Mouse (Mus musculus) hindbrain, postnatal 0 days (tissue): ENCODE data around the gene Erc2. TPM values are rescaled to one million over a fixed set of nuclear protein-coding genes. Genes with fewer than 3 reads are reported as not detected.
A peak's percentile ranks its signal among the peaks of the same experiment; 100 is the strongest.

ENCODE experiments used
- ATAC-seq: fragments of 200-750 bp; cut with Nextera tagmentation; 2 replicates; pipeline ENCODE4 v1.8.0; 2017; ENCODE audit warnings: mild to moderate bottlenecking, moderate TSS enrichment, moderate library complexity
- DNase-seq: peaks from one replicate; pipeline ENCODE4 v3.0.0-alpha.2; 2015; ENCODE audit warnings: low spot score
- H3K27ac ChIP-seq: fragments of 300-500 bp; sonication (generic); 2 replicates; pipeline ENCODE4 v1.5.1; 2014; ENCODE audit warnings: mild to moderate bottlenecking
- H3K27me3 ChIP-seq: fragments of 300-500 bp; sonication (generic); 2 replicates; pipeline ENCODE4 v1.6.1; 2014; ENCODE audit warnings: low read length, mixed read lengths; ENCODE audit not compliant: insufficient read depth
- H3K36me3 ChIP-seq: fragments of 300-500 bp; sonication (generic); 2 replicates; pipeline ENCODE4 v1.6.1; 2014; ENCODE audit warnings: low read length, mixed read lengths; ENCODE audit not compliant: insufficient read depth
- H3K4me1 ChIP-seq: fragments of 300-500 bp; sonication (generic); 2 replicates; pipeline ENCODE4 v1.6.1; 2014; ENCODE audit warnings: antibody characterized with exemption, low read length, mixed read lengths; ENCODE audit not compliant: insufficient read depth
- H3K4me2 ChIP-seq: fragments of 300-500 bp; sonication (generic); 2 replicates; pipeline ENCODE4 v1.6.1; 2014; ENCODE audit warnings: low read depth, mild to moderate bottlenecking, low read length, moderate library complexity, mixed read lengths
- H3K4me3 ChIP-seq: fragments of 300-500 bp; sonication (generic); 2 replicates; pipeline ENCODE4 v1.5.1; 2014; ENCODE audit warnings: low read length
- H3K9ac ChIP-seq: fragments of 300-500 bp; sonication (generic); replicated peaks from 2 replicates; pipeline ENCODE4 v1.6.1; 2014; ENCODE audit warnings: mild to moderate bottlenecking, low read length, moderate library complexity, mixed read lengths
- H3K9me3 ChIP-seq: fragments of 300-500 bp; sonication (generic); 2 replicates; pipeline ENCODE4 v1.6.1; 2016; ENCODE audit warnings: low read length, mixed read lengths
- CTCF ChIP-seq: IDR thresholded peaks from 2 replicates; pipeline ENCODE4 v1.5.1; 2016; ENCODE audit warnings: antibody characterized with exemption, control low read depth, low read depth
- WGBS: fragments of 180-500 bp; shearing (Covaris S2); extraction: QIAGEN DNeasy Blood & Tissue Kit; methylation state at CpG from one replicate; pipeline ENCODE4 v1.1.7; 2014; 5-methylcytosine and 5-hydroxymethylcytosine counted together
- polyA plus RNA-seq: library from polyadenylated mRNA; unstranded; fragments of >200 nt; fragmentation: Nextera tagmentation; extraction: Ambion mirVana; gene quantifications from 2 replicates; pipeline ENCODE4 v1.2.1, GENCODE M21; 2015
- total RNA-seq: library from RNA; depleted of rRNA; stranded (reverse); fragments of >200 nt; gene quantifications from 2 replicates; pipeline ENCODE4 v1.2.3, GENCODE M21; 2014

Erc2 gene
- total and polyA plus RNA-seq, 2 experiments from 2014 or later, result 71.0 to 104 TPM

DNA sequence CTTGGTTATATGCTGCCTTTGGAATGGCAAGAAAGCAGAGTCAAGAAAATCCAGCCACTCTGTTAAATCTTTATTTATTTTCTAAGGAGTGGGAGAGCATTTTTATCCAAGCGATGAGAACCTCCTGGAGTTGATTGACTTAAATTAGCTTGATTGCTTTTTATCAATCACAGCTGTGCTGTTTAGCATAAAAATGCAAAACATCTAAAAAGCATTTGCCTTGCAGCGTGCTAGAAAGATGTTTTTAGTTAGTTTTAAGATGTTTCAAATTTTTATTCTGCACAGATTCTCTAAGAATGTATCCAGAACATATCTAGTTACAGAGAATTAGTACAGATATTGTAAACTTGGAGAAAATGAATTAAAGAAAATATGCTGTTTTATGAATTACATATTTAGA lies 315.7 kb downstream of the Erc2 start:
- Histone ChIP-seq H3K9ac (no peak overlapping the region), H3K27me3 (no peaks in the 10 kb centered on the region), H3K36me3 (no peaks in the 10 kb centered on the region), H3K4me3 (no peak overlapping the region), H3K27ac (no peak overlapping the region), H3K4me2 (no peak overlapping the region), H3K4me1 (no peaks in the 10 kb centered on the region), H3K9me3 (no peaks in the 10 kb centered on the region)
- no peak for TF ChIP-seq CTCF
- DNase-seq (no peak), ATAC-seq (no peak)
- WGBS, result 55% methylated on average over 2 of the region's 2 CpGs

DNA sequence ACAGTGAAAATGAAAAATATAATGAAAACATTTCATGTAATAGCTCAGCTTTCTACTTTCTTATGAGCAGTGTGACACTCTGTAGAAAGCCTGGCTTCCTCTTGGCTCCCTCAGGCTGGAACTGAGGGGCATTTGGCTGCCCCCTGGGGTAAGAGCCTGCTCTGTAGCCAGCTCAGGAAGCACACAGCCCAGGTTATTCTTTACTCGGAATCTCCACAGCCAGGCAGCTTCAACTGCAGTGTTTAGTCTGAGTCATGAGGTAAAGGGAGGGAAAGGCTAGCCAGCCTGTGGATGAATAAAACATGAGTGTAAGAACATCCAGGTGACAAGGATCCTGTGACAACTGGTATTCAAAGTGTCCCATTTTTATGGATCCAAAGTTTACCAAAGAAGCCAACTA lies 323.0 kb downstream of the Erc2 start:
- no peaks in the 10 kb centered on the region for H3K4me1 ChIP-seq
- WGBS, result 32% methylated on average over 1 of the region's 1 CpGs
- H3K4me3 ChIP-seq, result no peak overlapping the region
- ATAC-seq, result no peak
- no peak overlapping the region for H3K4me2 ChIP-seq
- TF ChIP-seq CTCF, result no peak
- DNase-seq, result no peak
- no peaks in the 10 kb centered on the region for H3K27me3 ChIP-seq
- H3K9ac ChIP-seq, result no peak overlapping the region
- no peaks in the 10 kb centered on the region for H3K9me3 ChIP-seq
- no peak overlapping the region for H3K27ac ChIP-seq
- no peaks in the 10 kb centered on the region for H3K36me3 ChIP-seq

- 64% methylated on average over 5 of the region's 5 CpGs for WGBS
- ATAC-seq, result no peak
These were observed 324.0 kb downstream of the Erc2 start for GRCm38 (mm10) chr14:27946211-27946610.

GRCm38 (mm10) chr14:27948391-27948790 lies 326.2 kb downstream of the Erc2 start:
- H3K27me3 ChIP-seq, result no peaks in the 10 kb centered on the region
- peak; percentile 53 for TF ChIP-seq CTCF
- peak; percentile 14 for DNase-seq
- no peak overlapping the region for H3K9ac ChIP-seq
- no peak for ATAC-seq
- H3K36me3 ChIP-seq, result no peaks in the 10 kb centered on the region
- H3K4me3 ChIP-seq, result no peak overlapping the region
- no peaks in the 10 kb centered on the region for H3K4me1 ChIP-seq
- 71% methylated on average over 8 of the region's 8 CpGs for WGBS
- no peak overlapping the region for H3K27ac ChIP-seq
- no peaks in the 10 kb centered on the region for H3K9me3 ChIP-seq
- H3K4me2 ChIP-seq, result no peak overlapping the region

More at GRCm38 (mm10) chr14:27946211-27946610, 324.0 kb downstream of the Erc2 start:
- Histone ChIP-seq H3K9me3 (no peaks in the 10 kb centered on the region), H3K4me2 (no peak overlapping the region), H3K4me3 (no peak overlapping the region), H3K9ac (no peak overlapping the region), H3K27me3 (no peaks in the 10 kb centered on the region), H3K27ac (no peak overlapping the region), H3K36me3 (no peaks in the 10 kb centered on the region), H3K4me1 (no peaks in the 10 kb centered on the region)
- no peak for TF ChIP-seq CTCF
- no peak for DNase-seq

GRCm38 (mm10) chr14:27953814-27954213 lies 331.6 kb downstream of the Erc2 start:
- Histone ChIP-seq H3K4me2 (no peak overlapping the region), H3K9me3 (no peaks in the 10 kb centered on the region), H3K9ac (no peak overlapping the region), H3K4me1 (no peaks in the 10 kb centered on the region), H3K27me3 (no peaks in the 10 kb centered on the region), H3K4me3 (no peak overlapping the region), H3K27ac (no peak overlapping the region), H3K36me3 (no peaks in the 10 kb centered on the region)
- ATAC-seq (no peak), DNase-seq (no peak)
- no peak for TF ChIP-seq CTCF

- no peak overlapping the region for H3K4me3 ChIP-seq
- no peak for DNase-seq
- no peak overlapping the region for H3K27ac ChIP-seq
- no peak for TF ChIP-seq CTCF
- no peaks in the 10 kb centered on the region for H3K27me3 ChIP-seq
- no peak overlapping the region for H3K9ac ChIP-seq
- H3K36me3 ChIP-seq, result no peaks in the 10 kb centered on the region
- no peak for ATAC-seq
- no peaks in the 10 kb centered on the region for H3K4me1 ChIP-seq
- 47% methylated on average over 2 of the region's 2 CpGs for WGBS
- no peak overlapping the region for H3K4me2 ChIP-seq
- H3K9me3 ChIP-seq, result no peaks in the 10 kb centered on the region
These were observed 334.6 kb downstream of the Erc2 start for GRCm38 (mm10) chr14:27956801-27957200.

DNA sequence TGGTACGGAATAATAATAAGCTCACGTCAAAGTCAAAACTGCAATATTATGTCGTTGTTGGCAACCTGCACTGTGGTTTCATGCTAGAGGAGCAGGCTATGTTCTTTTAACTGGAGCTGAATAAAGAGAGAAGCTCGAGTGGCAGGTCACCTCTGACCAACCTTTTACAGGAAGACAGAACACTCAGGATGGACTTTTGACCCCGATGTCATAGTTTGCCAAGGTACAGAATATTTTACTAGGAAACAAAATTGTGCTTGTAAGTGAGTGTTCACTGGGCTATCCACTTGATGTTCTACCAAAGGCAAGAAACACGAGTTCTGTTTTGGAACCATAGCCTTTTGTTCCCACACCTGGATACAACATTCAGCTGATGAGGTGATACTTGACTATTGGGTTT lies 351.5 kb downstream of the Erc2 start:
- Histone ChIP-seq H3K27me3 (no peaks in the 10 kb centered on the region), H3K4me1 (no peaks in the 10 kb centered on the region), H3K4me3 (no peak overlapping the region), H3K4me2 (no peak overlapping the region), H3K27ac (no peak overlapping the region), H3K9me3 (no peaks in the 10 kb centered on the region), H3K9ac (no peak overlapping the region), H3K36me3 (no peaks in the 10 kb centered on the region)
- no peak for DNase-seq
- no peak for ATAC-seq
- 89% methylated on average over 6 of the region's 6 CpGs for WGBS
- TF ChIP-seq CTCF, result no peak
